Mouse (Mus musculus) gastrocnemius, postnatal 4 days (tissue): ENCODE results near the gene Prep. TPM values are rescaled to one million over a fixed set of nuclear protein-coding genes. Genes with fewer than 3 reads are reported as not detected.
A peak's percentile ranks its signal among the peaks of the same experiment; 100 is the strongest.

ENCODE experiments used
- DNase-seq, 2 experiments: peaks; one replicate each; pipeline ENCODE4 v3.0.0; 2021 to 2022; ENCODE audit warnings: low spot score in 2 of 2, mixed read lengths in 2 of 2
- long read RNA-seq, 2 experiments: library from polyadenylated mRNA; stranded (forward); transcript quantifications; one replicate each; pipeline ENCODE4 v2.0.0; 2021
- total RNA-seq, 2 experiments: library from RNA; stranded (reverse); gene quantifications; 2 replicates each; pipeline ENCODE4 v1.2.3; 2021

Prep gene
- total RNA-seq = 10 to 100 TPM; 14.7 to 15.0 TPM
- long read RNA-seq, experiment 1, full-length matches to known transcripts = 55 of 66 reads
- long read RNA-seq, experiment 1, partial matches to known transcripts = 3 of 66 reads
- long read RNA-seq, experiment 1, other reads (novel, unspliced or antisense) = 8 of 66 reads
- long read RNA-seq, experiment 2, full-length matches to known transcripts = 71 of 86 reads
- long read RNA-seq, experiment 2, partial matches to known transcripts = 10 of 86 reads
- long read RNA-seq, experiment 2, other reads (novel, unspliced or antisense) = 5 of 86 reads

DNA sequence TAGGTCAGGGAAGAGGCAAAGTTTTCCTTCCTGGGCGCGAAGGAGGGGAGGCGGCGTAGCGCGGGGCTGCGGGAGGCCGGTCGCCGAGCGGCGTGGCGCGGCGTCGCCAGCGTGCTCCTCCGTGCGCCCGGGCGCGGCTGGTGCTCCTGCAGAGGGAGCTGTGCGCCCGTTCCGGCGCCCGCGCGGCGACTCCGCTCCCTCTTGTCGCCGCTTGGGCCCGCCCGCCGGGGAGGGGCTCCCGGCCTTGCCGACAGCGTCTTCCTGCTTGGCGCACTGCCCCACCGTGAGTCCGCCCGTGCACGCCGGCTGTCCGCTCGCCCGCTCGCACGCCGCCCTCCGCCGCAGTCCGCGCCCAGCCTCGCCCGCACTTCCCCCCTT is at the start of gene Prep:
Gene Prep, plus strand, starts transcription at position 273 of the 378 bp plus-strand sequence.
- peak; percentile 90 to 96 for DNase-seq

GRCm38 (mm10) chr10:45017352-45017751 is 49.7 kb upstream of the Prep start:
- DNase-seq = no peak

GRCm38 (mm10) chr10:45017851-45018250 is 49.2 kb upstream of the Prep start:
- DNase-seq = no peak

- DNase-seq = no peak
Measured at GRCm38 (mm10) chr10:45019418-45019817, 47.6 kb upstream of the Prep start.

GRCm38 (mm10) chr10:45019849-45020248 is 47.2 kb upstream of the Prep start:
- no peak for DNase-seq

DNA sequence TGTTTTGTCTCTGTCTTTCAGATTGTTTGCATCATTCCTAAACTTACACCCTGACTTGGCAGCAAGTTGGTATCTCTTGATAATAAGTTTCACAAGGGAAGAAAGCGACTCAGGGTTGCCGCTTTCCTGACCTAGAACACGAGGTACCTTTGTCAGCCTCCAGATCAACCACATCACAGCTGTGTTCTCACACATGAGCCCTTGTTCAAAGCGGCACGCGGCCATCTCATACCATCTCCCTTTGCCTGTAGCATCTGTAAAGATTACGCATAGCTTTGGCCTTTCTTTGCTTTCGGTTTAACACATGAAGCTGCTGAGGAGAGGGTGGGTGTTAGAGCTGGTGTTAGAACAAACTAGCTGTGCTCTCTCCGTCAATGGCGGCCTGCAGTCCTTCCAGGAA is 46.7 kb upstream of the Prep start:
- DNase-seq = no peak

DNA sequence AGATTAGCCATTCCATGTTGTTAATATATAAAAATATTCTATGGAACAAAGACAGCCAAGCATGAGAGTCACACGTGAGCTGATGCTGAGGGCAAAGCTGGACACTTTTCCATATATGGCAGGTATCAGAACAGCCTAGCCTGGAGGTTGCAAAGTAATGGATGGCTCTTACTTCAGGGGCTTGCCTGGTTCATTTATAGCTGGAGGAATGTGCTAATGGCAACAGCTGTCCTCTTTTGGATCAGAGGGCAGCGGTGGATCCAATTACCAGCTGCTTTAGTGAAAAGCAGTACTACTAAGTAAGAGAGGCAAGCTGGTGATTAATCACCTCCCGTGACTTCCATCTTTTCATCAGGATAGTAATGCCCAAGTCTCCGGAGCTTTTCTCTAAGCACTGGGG is 41.8 kb upstream of the Prep start:
- DNase-seq = no peak

DNA sequence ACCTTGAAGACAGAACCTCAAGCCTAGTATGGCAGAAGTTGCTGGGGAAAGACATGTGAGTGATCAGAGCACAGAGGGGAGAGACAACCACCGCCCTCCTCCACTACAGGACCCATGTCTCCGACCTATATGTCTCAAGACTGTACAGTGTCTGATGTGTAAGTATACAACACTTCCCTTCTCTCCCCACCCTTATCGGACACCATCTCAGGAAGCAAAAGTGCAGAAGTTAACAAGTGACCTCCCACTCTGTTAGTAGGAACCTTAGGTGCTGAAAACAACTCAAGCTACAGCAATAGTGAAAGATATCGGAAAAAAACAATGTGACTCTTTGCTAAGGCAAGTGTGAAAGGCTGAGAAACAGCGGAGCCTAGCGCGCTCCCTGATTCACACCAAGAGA is 40.1 kb upstream of the Prep start:
- no peak for DNase-seq

GRCm38 (mm10) chr10:45045268-45045928 is 21.6 kb upstream of the Prep start:
- peak; percentile 62 to 77 for DNase-seq

GRCm38 (mm10) chr10:45048158-45048557 is 18.8 kb upstream of the Prep start:
- DNase-seq = no peak

DNA sequence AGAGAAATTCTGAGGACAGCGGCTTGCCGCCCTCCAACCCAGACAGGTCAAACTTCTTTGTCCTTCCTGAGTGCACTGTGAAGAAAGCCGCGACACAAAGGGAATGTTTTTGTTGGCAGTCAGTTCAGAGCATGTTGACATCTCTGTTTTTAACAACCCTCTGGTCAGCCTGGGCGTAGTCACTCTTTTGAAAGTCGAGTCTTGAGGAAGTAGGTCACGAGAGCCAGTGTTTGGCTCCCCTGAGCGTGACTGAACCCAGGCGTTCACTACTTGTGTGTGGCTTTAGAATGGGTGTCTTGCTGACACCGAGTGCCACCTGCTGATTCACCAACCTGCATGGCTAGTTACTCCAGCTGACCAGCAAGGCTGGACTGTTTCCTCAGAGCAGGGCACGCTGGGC is 18.4 kb upstream of the Prep start:
- no peak for DNase-seq

GRCm38 (mm10) chr10:45051125-45051744 is 15.8 kb upstream of the Prep start:
- peak; percentile 49 to 72 for DNase-seq

GRCm38 (mm10) chr10:45058361-45058760 is 8.6 kb upstream of the Prep start:
- DNase-seq = no peak

- DNase-seq = no peak
Measured at GRCm38 (mm10) chr10:45060841-45061240, 6.2 kb upstream of the Prep start.

- no peak for DNase-seq
Measured at GRCm38 (mm10) chr10:45066131-45066930, 672 bp upstream of the Prep start.

- peak in 1 of 2 experiments; percentile 29 for DNase-seq
Measured at GRCm38 (mm10) chr10:45067436-45067925, 478 bp downstream of the Prep start.

DNA sequence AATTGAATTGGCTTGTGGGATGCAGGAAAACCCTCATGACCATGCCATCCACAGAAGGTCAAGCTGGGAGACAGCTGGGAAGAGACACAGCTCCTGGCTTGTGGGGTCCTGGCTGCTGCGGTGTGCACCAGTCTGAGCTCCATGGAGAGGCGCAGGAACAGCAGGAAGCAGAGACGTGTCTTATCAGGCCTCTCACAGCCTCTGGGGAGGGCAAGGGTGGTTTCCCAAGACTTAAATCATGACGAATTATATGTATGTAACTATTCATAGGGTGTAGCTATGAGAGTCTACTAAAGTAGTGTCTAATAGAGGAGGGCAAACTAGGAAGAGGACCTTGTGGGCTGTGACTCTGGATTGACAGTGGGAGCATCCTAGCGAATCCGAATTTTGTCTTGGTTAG is 2.6 kb downstream of the Prep start:
- DNase-seq = no peak

DNA sequence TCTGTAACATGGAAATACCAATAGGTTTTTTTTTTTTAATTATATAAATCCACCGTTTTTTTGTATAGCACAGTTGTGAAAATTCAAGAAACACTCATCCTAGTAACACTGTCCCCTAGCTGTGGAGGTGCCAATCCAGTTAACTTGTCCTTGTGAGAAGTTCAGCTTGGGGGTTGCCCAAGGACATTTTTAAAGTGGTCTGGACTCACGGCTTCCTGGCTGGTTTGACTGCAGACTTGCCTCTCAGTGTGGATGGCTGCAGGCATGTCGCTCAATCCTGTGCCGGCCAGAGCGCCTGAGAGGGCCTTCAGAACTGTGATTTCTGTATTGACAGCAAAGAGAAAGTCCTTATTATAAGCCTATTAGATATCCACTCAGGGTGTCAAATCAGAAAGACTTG is 3.4 kb downstream of the Prep start:
- DNase-seq = no peak

DNA sequence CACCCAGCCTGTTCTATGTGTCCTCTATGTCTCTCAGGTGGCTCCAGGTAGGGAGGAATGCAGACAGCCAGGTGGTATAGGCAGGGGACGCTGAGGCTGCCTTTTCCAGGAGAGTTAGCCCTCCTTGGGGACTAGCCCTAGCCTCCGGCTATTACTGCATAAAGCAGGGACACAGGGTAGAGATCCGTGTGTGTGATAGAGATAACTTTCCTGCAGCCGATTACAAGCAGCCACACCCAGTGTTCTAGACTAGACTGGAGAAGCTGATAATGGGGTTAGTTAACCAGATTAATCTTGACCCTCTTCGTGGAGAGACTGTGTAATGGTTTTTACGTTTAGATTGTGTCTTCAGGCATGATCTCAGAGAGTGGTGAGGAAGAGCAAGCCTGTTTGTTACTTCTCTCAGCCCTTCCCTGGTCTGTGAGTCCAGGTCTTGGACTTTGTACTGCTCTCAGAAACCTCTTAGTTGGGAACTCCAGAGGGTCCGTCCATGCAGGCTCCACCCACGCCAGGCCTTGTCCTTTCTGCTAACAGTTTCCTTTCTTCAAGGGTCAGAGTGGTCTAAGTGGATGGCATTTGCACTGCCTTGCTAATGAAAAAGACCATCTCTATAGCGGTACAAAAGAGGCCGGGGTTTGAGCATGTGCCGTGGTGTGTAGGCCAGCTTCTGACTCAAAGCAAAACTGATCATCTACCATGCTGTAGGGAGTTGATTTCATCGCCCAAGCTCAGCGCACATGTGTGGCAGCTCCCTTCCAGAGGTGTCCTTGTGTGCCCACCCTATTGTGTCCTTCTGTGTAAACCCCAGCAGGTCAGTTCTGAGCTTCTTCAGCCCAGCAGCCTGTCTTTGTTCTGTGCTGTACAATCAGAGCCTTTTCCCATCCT is 4.2 kb downstream of the Prep start:
- DNase-seq = no peak

DNA sequence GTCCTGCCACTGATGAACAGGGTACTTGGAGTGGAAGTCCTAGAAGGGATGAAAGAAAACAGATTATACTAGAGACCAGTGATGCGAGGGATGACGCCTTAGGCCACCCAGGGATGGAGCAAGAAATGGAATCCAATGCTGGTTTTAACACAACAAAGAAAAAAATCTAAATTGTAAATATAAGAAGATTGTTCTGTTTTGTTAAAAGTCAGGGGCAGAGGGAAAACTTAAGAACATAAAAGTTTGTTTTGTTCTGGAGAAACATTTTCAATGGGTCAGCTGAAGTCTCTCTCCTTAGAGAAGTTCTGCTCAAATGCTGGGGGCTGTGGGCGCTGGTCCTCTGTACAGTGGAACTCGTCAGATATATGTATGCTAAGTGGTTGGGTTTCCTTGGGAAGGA is 5.3 kb downstream of the Prep start:
- no peak for DNase-seq

DNA sequence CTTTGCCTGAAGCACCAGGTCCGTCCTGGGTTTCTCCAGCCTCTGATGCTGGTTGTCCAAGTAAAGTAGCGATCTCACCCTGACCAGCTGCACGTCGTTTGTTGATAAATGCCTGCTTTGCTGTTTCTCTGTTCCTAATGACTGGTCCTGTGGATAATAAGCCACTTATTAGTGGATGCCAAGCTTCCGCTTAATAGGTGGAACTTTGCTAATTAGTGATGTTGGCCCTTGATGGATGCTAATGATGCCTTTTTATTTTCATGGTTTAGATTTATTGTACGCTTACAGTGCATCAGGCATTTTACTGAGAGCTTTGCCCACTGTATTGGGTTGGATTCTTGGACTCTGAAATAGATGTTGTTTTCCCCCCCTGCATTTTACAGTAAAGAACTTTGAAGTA is 7.5 kb downstream of the Prep start:
- DNase-seq = no peak
